Mouse (Mus musculus): ENCODE measurements around the gene Hoxb4.

Hoxb4 gene

DNA sequence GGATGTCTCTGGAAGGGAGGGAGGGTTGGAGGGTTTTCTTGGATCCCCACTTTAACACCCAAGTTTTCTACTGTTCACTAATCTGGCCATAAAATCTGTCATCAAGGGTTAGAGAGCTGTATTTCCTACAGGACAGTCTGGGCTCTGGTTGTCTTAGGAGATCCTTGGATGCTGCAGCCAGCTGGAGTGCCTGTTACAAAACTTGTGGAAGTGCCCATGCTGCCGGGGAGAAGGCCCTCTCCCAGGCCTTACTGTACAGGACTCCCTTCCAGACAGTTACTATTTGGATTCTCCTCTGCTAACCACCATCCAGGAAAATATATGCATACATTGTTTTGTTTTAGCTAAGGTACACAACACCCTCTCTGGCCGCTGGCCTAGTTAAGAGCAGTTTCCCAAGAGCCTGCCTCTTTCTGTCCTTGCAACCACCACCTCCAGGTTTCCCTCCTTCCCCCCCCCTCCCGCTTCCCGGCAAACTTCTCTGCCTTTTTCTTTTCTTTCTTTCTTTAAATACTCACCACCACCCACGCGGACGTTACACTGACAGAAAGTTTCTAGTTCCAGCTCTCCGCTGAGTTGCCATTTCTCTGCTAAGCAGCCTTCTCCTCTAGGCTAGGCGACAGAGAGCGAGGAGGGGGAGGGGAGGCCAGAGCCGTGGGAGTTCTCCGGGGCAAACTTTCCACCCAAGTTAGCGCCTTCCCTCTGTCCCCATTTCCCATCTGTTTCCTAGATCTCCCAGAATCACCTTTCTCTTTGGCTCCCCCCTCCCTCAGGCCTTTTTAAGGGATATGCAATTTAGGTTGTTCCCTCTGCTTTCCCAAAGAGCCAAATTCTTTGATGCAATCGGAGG is 31.6 kb downstream of the Hoxb4 start:
- no peak for DNase-seq (ENCODE audit: low spot score in 2 of 2)

DNA sequence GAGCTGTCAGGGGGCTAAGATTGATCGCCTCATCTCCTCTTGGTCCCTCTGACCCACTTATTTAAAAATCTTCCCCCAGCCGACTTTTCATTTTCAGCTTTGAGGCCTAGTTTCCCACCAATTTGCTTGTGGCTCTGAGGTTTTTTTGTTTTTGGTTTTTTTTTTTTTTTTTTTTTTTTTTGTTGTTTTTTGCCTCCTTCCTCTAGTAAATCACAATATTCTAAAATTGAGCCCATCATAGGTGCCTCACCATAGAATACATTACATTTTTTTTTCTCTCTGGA is 32.2 kb downstream of the Hoxb4 start, which contains the start of gene Hoxb2:
Gene Hoxb2, plus strand, starts transcription at position 185 of the 284 bp plus-strand sequence.
- no peak for DNase-seq (ENCODE audit: low spot score in 2 of 2)

DNA sequence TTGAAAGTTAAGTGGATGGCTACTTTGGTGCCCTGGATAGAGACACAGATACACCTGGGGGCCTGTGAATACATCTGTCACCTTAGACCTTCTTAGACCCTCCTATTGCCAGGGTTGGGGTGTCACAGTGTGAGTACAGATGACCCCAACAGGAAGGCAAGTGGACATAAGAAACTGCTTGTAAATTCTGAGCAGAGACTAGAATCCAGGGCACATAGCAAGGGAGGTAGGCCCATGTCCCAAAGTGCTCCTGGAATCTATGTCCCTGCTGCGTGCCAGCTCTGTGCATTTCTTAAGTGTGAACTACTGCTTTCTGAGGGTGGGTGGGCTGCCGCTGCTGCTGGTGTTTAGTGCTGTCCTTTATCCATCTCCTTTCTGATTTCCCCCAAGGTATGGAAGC is 32.7 kb downstream of the Hoxb4 start:
- DNase-seq (ENCODE audit: low spot score in 2 of 2): no peak

DNA sequence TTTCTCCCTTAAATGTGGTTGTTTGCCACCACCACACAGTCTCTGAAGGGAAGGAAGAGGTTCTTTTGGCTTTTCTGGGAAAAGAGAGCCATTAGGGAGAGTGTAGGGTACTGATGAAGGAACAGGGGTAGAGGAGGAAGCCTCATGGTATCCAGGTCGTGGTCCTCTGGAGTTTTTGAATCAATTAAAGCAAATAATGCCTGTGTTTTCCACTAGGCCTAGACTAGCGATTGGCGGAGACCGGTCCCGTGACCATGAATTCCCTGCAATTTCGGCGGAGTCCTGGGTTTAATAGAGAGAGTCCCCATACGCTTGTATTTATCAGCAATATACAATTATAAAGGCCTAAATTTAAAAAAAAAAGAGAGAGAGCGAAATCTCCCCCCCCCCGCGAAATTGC is 33.2 kb downstream of the Hoxb4 start:
- no peak for DNase-seq (ENCODE audit: low spot score in 2 of 2)

DNA sequence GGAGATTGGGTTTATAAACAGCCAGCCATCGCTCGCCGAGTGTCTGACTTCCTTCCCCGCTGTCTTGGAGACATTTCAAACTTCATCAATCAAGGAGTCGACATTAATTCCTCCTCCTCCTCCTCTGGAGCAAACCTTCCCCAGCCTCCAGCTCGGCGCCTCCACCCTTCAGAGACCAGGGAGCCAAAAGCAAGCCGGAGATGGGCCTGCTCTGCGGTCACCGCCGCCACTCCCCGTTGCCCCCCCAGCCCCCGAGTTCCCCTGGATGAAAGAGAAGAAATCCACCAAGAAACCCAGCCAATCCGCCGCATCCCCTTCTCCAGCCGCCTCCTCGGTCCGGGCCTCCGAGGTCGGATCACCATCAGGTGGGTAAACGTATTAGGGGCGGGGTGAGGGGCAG is 33.8 kb downstream of the Hoxb4 start:
- no peak for DNase-seq (ENCODE audit: low spot score in 2 of 2)

DNA sequence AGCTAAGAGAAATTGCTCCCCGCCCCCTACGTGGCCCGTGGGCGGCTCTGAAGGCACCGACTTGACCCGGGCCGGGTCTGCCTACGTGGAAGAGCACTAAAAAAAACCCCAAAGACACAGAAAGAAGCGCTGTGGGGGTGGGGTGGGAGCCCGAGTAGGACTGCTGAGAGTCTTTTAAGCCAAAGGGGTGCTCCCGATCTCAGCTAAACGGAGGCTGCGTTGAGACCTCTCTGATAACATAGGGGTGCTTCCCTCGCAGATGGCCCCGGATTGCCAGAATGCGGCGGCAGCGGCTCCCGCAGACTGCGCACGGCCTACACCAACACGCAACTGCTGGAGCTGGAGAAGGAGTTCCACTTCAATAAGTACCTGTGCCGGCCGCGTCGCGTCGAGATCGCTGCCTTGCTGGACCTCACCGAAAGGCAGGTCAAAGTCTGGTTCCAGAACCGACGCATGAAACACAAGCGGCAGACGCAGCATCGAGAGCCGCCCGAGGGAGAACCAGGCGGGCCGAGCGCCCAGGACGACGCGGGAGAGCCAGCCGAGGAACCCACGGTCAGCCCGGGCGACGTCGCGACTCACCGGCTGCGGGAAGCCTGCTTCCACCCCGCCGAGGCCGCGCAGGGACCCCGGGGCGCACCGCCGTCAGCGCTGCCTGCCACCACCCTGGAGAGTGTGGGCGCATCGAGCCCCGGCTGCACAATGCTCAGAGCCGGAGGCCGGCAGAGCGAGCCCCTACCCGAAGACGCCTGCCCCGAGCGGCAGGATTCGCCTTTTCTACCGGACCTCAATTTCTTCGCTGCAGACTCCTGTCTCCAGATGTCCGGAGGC is 34.8 kb downstream of the Hoxb4 start:
- DNase-seq (ENCODE audit: low spot score in 2 of 2): no peak

DNA sequence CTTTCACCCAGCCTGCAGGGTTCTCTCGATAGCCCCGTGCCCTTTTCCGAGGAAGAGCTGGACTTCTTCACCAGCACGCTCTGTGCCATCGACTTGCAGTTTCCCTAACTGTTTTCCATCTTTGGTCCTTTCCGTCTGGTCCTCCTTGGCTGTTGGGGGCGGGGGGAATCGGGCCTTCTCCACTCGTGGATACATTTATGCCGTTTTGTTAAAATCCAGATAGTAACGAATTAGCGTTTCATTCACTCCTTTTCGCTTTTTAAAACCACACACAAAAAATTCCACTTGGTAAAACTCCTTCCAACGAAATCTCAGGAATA is 35.4 kb downstream of the Hoxb4 start:
- DNase-seq (ENCODE audit: low spot score in 2 of 2): no peak

DNA sequence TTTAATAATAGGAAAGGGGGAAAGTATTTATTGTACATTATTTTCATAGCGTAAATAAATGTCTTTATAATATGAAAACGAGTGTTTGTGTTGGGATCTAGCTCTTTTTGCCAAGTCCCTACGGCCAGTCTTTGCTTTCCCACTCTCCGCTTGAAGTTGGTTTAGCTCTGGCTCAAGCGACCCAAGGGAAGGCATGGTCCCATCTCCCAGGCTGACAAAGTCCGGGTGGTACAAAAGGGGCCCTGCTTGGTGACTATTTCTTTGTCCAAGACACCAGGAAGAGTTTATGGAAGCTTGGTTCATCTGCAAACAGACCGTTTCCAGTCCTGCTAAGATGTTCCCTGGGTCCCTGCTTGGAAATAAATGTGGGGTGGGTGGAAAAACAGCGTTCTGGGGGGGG is 35.9 kb downstream of the Hoxb4 start:
- no peak for DNase-seq (ENCODE audit: low spot score in 2 of 2)

DNA sequence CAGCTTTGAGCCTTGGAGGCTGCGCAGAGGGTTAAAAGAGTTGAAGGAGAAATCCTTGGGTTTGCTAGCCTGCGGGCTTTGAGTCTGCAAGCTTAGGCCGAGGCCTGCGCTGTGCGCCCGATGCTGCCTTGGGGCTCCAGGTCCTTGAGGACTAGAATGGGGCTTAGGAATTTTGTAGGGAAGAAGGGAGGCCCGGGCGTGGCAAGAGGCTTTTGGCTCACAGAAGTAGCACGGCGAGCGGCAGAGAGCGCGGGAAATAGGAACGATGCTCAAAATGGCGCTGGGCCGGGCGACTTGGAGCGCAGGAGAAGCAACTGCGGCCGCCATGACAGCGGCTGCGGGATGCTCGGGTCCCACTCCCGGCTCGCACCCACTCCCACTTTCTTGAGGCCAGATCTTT is 36.3 kb downstream of the Hoxb4 start:
- no peak for DNase-seq (ENCODE audit: low spot score in 2 of 2)

DNA sequence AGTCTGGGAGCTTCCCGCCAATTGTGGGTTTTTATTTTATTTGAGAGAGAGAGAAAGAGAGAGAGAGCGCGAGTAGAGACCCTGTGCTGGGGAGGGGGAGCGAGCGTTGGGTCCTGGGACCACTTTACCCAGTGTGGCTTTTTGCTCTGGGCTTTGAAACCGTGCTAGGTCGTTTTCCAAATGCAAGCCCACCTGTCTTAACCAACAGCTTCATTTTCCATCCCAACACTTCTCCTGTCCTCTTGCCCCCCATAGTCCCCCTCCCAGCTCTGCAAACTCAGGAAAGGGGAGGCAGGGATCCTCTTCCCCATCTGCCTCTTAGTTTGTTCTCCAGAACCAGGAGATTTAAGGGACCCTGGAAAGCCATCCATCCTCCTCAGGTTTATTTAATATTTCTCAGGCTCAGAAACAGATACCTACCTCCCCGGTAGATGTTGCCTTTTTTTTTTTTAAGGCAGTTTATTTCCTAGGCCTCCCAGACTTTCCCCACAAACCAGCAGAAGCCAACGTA is 36.8 kb downstream of the Hoxb4 start:
- no peak for DNase-seq (ENCODE audit: low spot score in 2 of 2)

DNA sequence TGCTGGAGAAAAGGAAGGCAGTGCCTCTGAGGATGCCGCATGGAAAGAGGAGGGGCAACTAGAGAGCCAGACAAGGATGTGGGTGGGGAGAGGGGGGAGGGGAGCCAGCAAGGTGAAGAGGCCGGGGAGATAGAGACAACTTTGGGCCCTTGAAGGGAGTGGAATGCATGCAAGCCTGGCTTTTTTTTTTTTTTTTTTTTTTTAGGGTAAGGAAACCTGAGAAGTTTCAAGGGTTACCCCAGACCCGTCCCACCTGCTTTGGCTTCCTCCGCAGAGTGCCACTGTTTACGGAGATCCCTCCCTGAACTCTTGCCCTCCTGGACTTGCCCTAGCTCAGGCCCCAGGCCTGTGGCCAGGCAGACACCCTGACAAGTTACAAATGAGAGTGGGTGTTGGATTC is 45.7 kb downstream of the Hoxb4 start:
- DNase-seq (ENCODE audit: low spot score in 2 of 2): no peak

DNA sequence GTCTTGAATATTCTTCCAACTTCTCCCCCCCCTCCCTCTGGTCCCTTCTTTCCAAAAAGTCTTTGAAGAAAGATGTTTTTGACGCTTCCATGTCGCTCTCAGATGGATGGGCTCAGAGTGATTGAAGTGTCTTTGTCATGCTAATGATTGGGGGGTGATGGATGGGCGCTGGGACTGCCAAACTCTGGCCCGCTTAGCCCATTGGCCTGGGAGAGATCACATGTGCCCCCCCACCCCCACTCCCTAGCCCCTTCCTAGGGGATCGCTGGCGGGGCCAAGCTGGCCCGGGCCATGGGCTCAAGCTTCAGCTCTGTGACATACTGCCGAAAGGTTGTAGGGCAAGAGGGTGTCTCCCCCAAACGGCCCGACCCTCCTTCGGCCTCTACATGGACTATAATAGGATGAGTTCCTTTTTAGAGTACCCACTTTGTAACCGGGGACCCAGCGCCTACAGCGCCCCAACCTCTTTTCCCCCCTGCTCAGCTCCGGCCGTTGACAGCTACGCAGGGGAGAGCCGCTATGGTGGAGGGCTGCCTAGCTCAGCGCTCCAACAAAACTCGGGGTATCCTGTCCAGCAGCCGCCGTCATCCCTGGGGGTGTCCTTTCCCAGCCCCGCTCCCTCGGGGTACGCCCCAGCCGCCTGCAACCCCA is 47.5 kb downstream of the Hoxb4 start, which contains the start of gene Hoxb1:
Gene Hoxb1, plus strand, starts transcription at position 312 of the 651 bp plus-strand sequence.
- DNase-seq (ENCODE audit: low spot score in 2 of 2): no peak

DNA sequence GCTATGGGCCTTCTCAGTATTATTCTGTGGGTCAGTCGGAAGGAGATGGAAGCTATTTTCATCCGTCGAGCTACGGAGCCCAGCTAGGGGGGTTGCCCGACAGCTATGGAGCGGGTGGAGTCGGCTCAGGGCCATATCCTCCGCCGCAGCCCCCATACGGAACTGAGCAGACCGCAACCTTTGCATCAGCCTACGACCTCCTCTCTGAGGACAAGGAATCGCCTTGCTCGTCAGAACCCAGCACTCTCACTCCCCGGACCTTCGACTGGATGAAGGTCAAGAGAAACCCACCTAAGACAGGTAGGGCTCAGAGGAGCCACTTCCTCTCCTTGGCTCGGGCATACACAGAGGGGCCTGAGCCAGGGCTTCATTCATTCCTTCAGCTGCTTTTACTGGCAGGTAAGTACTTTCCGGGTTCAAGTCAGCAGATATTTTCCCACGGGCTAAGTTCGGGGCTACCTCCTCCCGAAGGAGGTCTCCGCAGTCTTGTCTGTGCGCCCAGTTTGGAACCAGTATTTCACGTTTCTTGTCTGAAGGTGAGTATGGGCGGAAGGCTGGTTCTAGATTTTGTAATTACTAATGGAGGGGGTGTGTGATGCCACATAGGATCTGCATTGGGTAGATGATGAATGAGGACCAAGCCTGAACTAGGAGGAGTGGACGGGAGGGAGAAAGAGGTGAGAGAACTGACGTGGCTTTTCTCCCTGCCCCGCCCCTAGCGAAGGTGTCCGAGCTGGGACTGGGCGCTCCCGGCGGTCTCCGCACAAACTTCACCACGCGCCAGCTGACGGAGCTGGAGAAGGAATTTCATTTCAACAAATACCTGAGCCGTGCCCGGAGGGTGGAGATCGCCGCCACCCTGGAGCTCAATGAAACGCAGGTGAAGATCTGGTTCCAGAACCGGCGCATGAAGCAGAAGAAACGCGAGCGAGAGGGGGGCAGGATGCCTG is 48.3 kb downstream of the Hoxb4 start:
- no peak for DNase-seq (ENCODE audit: low spot score in 2 of 2)

DNA sequence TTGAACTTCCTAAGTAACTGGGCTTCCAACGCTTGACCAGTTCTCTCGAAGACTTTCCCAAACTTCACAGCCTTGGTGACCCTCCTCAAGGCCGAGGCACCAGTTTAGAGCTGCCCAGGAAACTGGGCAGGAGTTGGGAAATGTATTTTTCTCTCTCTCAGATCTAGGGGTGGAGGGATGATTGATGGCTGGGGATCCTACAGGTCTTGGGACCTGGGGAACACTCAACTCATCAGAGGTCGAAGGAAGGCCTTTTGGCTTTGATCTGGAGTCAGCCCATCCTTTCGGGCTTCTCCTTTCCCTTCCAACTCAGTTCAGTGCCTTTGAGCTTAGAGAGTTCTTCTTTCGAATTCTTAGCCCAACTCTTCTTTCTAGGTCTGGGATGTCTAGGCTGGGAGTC is 49.1 kb downstream of the Hoxb4 start:
- DNase-seq (ENCODE audit: low spot score in 2 of 2): no peak

DNA sequence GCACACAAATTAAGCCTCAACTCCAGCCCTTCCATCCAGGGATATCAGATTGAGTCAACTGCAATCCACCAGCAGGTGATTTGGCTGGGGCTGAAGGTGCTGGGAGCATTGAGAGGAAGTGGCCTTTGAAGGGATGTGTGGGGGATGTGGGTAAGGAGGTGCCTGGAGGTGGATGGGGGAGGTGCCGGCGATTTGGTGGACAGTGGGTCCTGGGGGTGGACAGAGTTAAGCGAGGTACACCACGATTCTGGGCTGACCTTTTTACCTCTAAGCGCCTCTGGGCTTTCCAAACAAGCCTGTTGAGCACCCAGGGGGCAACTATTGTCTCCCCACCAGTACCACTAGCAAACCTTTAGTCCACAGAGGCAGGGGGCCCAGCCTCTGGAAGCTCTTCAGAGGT is 50.6 kb downstream of the Hoxb4 start:
- no peak for DNase-seq (ENCODE audit: low spot score in 2 of 2)

DNA sequence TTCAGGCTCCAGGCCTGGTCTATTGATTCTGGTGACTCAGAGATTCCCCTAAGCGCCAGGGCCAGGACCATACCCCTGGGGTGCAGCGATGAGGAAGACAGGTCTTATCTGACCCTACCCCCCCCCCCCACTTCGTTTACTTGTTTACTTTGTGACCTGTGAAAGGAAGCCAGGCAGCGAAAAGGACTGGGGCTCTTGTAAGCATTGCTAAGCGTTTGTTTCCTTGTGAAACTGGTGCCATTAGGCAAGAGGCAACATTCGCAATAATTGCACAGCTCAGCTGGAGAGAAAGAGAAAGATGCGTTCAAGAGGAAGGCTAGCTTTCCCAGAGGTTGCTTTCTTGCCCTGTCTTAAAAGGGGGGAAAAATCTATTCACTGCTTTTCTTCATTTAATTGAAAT is 51.1 kb downstream of the Hoxb4 start:
- DNase-seq (ENCODE audit: low spot score in 2 of 2): no peak
